Mouse (Mus musculus) forebrain, embryonic 15.5 days (tissue): ENCODE results near the gene Myom1. TPM values are rescaled to one million over a fixed set of nuclear protein-coding genes. Genes with fewer than 3 reads are reported as not detected.

Source experiments
- ATAC-seq: fragments of 200-750 bp; cut with Nextera tagmentation; replicated peaks from 2 replicates; pipeline ENCODE4 v1.8.0; 2017; ENCODE audit warnings: mild to moderate bottlenecking, moderate TSS enrichment, moderate library complexity
- H3K27ac ChIP-seq: fragments of 300-500 bp; sonication (generic); replicated peaks from 2 replicates; pipeline ENCODE4 v1.5.1; 2015; ENCODE audit warnings: mild to moderate bottlenecking, inconsistent platforms
- H3K27me3 ChIP-seq: fragments of 300-500 bp; sonication (generic); 2 replicates; pipeline ENCODE4 v1.6.1; 2015; ENCODE audit warnings: inconsistent platforms
- H3K36me3 ChIP-seq: fragments of 300-500 bp; sonication (generic); 2 replicates; pipeline ENCODE4 v1.6.1; 2015; ENCODE audit warnings: mild to moderate bottlenecking, inconsistent platforms
- H3K4me1 ChIP-seq: fragments of 300-500 bp; sonication (generic); 2 replicates; pipeline ENCODE4 v1.6.1; 2015; ENCODE audit warnings: inconsistent platforms
- H3K4me2 ChIP-seq: fragments of 300-500 bp; sonication (generic); replicated peaks from 2 replicates; pipeline ENCODE4 v1.6.1; 2015; ENCODE audit warnings: mild to moderate bottlenecking, inconsistent platforms
- H3K4me3 ChIP-seq: fragments of 300-500 bp; sonication (generic); 2 replicates; pipeline ENCODE4 v1.5.1; 2015; ENCODE audit warnings: mild to moderate bottlenecking, inconsistent platforms
- H3K9ac ChIP-seq: fragments of 300-500 bp; sonication (generic); replicated peaks from 2 replicates; pipeline ENCODE4 v1.6.1; 2015; ENCODE audit warnings: mild to moderate bottlenecking, inconsistent platforms
- H3K9me3 ChIP-seq: fragments of 300-500 bp; sonication (generic); 2 replicates; pipeline ENCODE4 v1.6.1; 2016; ENCODE audit warnings: inconsistent platforms
- WGBS: fragments of 180-500 bp; shearing (Covaris S2); methylation state at CpG from one replicate; pipeline ENCODE4 v1.1.7; 2015; ENCODE audit warnings: mixed read lengths; 5-methylcytosine and 5-hydroxymethylcytosine counted together
- polyA plus RNA-seq: library from polyadenylated mRNA; unstranded; fragments of >200 nt; fragmentation: Nextera tagmentation; extraction: Ambion mirVana; gene quantifications from 2 replicates; pipeline ENCODE4 v1.2.1, GENCODE M21; 2015

Myom1 gene
- polyA plus RNA-seq, 1 experiment from 2014 or later: 1.7 TPM

DNA sequence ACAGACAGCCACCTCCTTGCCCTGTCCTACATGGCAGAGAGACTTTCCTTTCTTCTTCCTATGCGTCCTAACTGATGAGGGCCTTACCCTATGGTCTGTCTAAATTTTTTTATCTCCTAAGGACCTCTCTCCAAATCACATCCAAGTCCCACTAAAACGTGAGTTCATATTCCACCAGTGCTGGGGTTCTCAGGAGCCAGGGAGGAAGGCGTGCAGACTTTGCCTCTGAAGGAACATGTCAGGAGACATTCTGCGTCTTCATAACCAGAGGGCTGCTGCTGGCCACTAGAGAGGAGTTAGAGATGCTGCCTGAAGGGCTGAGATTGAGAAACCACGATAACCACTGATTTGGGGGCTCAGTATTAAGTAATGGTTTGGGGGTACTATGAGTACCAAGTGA is 4.5 kb downstream of the Myom1 start:
- H3K9ac ChIP-seq: no peak overlapping the region
- no peak overlapping the region for H3K27ac ChIP-seq
- peaks cover 8% of the 10 kb centered on the region; the same call in 1 of the 2 replicates for H3K4me1 ChIP-seq
- no peaks in the 10 kb centered on the region for H3K27me3 ChIP-seq
- H3K4me2 ChIP-seq: no peak overlapping the region
- H3K36me3 ChIP-seq: no peaks in the 10 kb centered on the region
- no peak for ATAC-seq
- WGBS: 90% methylated on average over 5 of the region's 5 CpGs
- no peak overlapping the region for H3K4me3 ChIP-seq
- no peaks in the 10 kb centered on the region for H3K9me3 ChIP-seq

DNA sequence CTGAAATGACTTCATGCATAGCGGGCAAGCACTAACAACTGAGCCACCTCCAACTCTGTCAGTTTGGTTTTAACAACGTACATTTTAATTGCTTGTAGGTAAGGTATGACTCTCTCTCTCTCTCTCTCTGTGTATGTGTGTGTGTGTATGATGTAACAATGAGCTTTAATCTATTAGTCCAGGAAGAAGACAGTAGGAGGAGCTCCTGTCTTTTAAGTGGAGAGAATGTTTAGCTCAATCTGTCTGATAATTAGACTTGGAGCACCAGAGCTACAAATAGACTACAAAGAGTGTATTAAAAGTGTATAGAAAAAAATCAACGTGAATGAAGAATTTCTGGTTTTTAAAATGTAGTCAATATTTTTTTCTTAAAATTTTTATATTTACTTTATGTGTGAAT is 6.2 kb downstream of the Myom1 start:
- H3K4me3 ChIP-seq: no peak overlapping the region
- no peaks in the 10 kb centered on the region for H3K9me3 ChIP-seq
- H3K4me2 ChIP-seq: no peak overlapping the region
- 85% methylated on average over 3 of the region's 3 CpGs for whole genome bisulfite sequencing
- no peak overlapping the region for H3K9ac ChIP-seq
- H3K27ac ChIP-seq: no peak overlapping the region
- H3K27me3 ChIP-seq: no peaks in the 10 kb centered on the region
- H3K36me3 ChIP-seq: no peaks in the 10 kb centered on the region
- no peaks in the 10 kb centered on the region for H3K4me1 ChIP-seq
- no peak for ATAC-seq

- Histone ChIP-seq H3K9me3 (no peaks in the 10 kb centered on the region), H3K4me2 (no peak overlapping the region), H3K36me3 (no peaks in the 10 kb centered on the region), H3K27ac (no peak overlapping the region), H3K4me3 (no peak overlapping the region), H3K27me3 (no peaks in the 10 kb centered on the region), H3K4me1 (no peaks in the 10 kb centered on the region), H3K9ac (no peak overlapping the region)
- 88% methylated on average over 1 of the region's 1 CpGs for WGBS
- no peak for ATAC-seq
Measured at GRCm38 (mm10) chr17:71009751-71010150, 7.3 kb downstream of the Myom1 start.

GRCm38 (mm10) chr17:71010646-71011242 is 8.3 kb downstream of the Myom1 start:
- Histone ChIP-seq H3K27me3 (no peaks in the 10 kb centered on the region), H3K4me3 (no peak overlapping the region), H3K27ac (no peak overlapping the region), H3K4me2 (no peak overlapping the region), H3K4me1 (no peaks in the 10 kb centered on the region), H3K9ac (no peak overlapping the region), H3K9me3 (no peaks in the 10 kb centered on the region), H3K36me3 (no peaks in the 10 kb centered on the region)
- ATAC-seq: no peak
- WGBS: 65% methylated on average over 7 of the region's 7 CpGs

- WGBS: 85% methylated on average over 9 of the region's 9 CpGs
- no peaks in the 10 kb centered on the region for H3K9me3 ChIP-seq
- no peaks in the 10 kb centered on the region for H3K36me3 ChIP-seq
- ATAC-seq: no peak
- no peaks in the 10 kb centered on the region for H3K27me3 ChIP-seq
- no peak overlapping the region for H3K9ac ChIP-seq
- H3K4me2 ChIP-seq: no peak overlapping the region
- H3K27ac ChIP-seq: no peak overlapping the region
- H3K4me1 ChIP-seq: no peaks in the 10 kb centered on the region
- H3K4me3 ChIP-seq: no peak overlapping the region
Measured at GRCm38 (mm10) chr17:71011931-71012662, 9.7 kb downstream of the Myom1 start.

DNA sequence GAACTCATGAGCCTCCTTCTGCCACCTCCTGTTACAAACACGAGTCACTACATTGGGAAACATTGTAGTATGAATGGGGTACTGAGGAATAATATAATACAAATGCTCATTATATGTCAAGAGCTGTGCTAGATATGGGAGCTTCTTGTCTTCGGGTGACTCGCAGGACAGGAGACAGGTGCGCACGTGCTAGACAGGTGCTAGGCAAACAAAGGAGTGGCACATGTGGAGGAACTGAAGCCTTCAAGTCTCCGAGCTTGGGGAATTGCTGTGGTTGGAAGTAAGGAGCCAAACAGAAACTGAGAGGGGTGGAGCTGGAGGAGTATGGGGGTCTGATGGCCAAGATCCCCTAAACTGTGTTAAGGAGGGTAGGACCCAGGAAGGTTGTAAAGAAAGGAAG is 10.7 kb downstream of the Myom1 start:
- no peak overlapping the region for H3K4me2 ChIP-seq
- H3K36me3 ChIP-seq: no peaks in the 10 kb centered on the region
- no peak overlapping the region for H3K27ac ChIP-seq
- ATAC-seq: no peak
- H3K4me3 ChIP-seq: no peak overlapping the region
- H3K9ac ChIP-seq: no peak overlapping the region
- H3K4me1 ChIP-seq: no peaks in the 10 kb centered on the region
- no peaks in the 10 kb centered on the region for H3K27me3 ChIP-seq
- no peaks in the 10 kb centered on the region for H3K9me3 ChIP-seq
- 84% methylated on average over 6 of the region's 6 CpGs for WGBS

DNA sequence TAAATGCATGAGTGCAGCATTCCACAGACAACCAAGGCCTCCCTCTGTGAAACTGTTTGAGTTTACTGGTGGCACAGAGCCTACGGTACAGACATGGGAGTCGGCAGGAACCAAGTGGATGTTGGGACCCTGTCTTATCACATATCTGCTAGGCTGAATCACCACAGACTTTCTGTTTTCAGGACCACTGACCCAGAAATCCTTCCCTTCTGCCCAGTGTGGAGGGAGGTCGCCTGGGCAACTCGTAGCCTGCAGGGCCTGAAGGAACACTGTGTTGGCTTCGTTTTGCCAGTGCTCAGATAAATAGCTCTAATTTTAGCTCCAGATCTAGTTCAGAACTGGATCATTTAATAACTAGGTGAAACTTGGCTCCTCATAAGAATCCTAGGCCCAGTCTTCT is 12.5 kb downstream of the Myom1 start:
- no peaks in the 10 kb centered on the region for H3K36me3 ChIP-seq
- ATAC-seq: no peak
- no peak overlapping the region for H3K4me3 ChIP-seq
- no peaks in the 10 kb centered on the region for H3K9me3 ChIP-seq
- no peak overlapping the region for H3K4me2 ChIP-seq
- no peak overlapping the region for H3K9ac ChIP-seq
- 36% methylated on average over 5 of the region's 5 CpGs for WGBS
- no peaks in the 10 kb centered on the region for H3K4me1 ChIP-seq
- H3K27me3 ChIP-seq: no peaks in the 10 kb centered on the region
- no peak overlapping the region for H3K27ac ChIP-seq

GRCm38 (mm10) chr17:71017457-71017998 is 15.1 kb downstream of the Myom1 start:
- Histone ChIP-seq H3K4me1 (no peaks in the 10 kb centered on the region), H3K4me3 (no peak overlapping the region), H3K27me3 (no peaks in the 10 kb centered on the region), H3K27ac (no peak overlapping the region), H3K9ac (no peak overlapping the region), H3K4me2 (no peak overlapping the region), H3K9me3 (no peaks in the 10 kb centered on the region), H3K36me3 (no peaks in the 10 kb centered on the region)
- ATAC-seq: no peak
- WGBS: 95% methylated on average over 4 of the region's 4 CpGs

DNA sequence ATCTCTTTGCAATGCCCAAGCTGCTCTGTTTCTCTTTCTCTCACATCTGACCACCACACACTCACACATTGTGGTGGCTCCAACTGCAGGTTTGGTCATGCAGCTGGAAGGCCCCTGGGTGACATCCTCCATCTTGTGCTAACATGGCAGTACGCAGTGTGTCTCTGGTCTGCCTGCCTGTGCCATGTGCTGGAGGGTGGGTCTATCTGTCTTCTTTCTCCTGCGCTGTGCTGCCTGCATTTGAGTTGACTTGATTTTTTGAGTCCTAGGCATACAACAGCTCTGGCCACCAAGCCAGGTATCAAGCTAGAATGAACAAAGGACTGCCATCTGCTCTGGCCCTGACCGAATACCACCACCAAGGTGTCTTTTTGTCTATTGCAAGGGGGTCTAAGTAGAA is 15.7 kb downstream of the Myom1 start:
- H3K9ac ChIP-seq: no peak overlapping the region
- H3K9me3 ChIP-seq: no peaks in the 10 kb centered on the region
- no peak overlapping the region for H3K4me3 ChIP-seq
- 97% methylated on average over 3 of the region's 3 CpGs for WGBS
- H3K36me3 ChIP-seq: no peaks in the 10 kb centered on the region
- no peak overlapping the region for H3K27ac ChIP-seq
- H3K27me3 ChIP-seq: no peaks in the 10 kb centered on the region
- ATAC-seq: no peak
- H3K4me2 ChIP-seq: no peak overlapping the region
- H3K4me1 ChIP-seq: no peaks in the 10 kb centered on the region

GRCm38 (mm10) chr17:71018616-71019308 is 16.3 kb downstream of the Myom1 start:
- Histone ChIP-seq H3K27me3 (no peaks in the 10 kb centered on the region), H3K36me3 (no peaks in the 10 kb centered on the region), H3K4me1 (no peaks in the 10 kb centered on the region), H3K27ac (no peak overlapping the region), H3K4me2 (no peak overlapping the region), H3K4me3 (no peak overlapping the region), H3K9ac (no peak overlapping the region), H3K9me3 (no peaks in the 10 kb centered on the region)
- WGBS: 90% methylated on average over 15 of the region's 15 CpGs
- no peak for ATAC-seq

- no peak overlapping the region for H3K4me3 ChIP-seq
- 41% methylated on average over 6 of the region's 6 CpGs for WGBS
- H3K9me3 ChIP-seq: no peaks in the 10 kb centered on the region
- H3K36me3 ChIP-seq: no peaks in the 10 kb centered on the region
- H3K27me3 ChIP-seq: no peaks in the 10 kb centered on the region
- H3K9ac ChIP-seq: no peak overlapping the region
- H3K27ac ChIP-seq: no peak overlapping the region
- no peak for ATAC-seq
- H3K4me1 ChIP-seq: no peaks in the 10 kb centered on the region
- no peak overlapping the region for H3K4me2 ChIP-seq
Measured at GRCm38 (mm10) chr17:71019309-71019655, 16.8 kb downstream of the Myom1 start.

GRCm38 (mm10) chr17:71019860-71020259 is 17.4 kb downstream of the Myom1 start:
- Histone ChIP-seq H3K4me2 (no peak overlapping the region), H3K9me3 (no peaks in the 10 kb centered on the region), H3K4me1 (no peaks in the 10 kb centered on the region), H3K27ac (no peak overlapping the region), H3K4me3 (no peak overlapping the region), H3K36me3 (no peaks in the 10 kb centered on the region), H3K9ac (no peak overlapping the region), H3K27me3 (no peaks in the 10 kb centered on the region)
- WGBS: 67% methylated on average over 9 of the region's 9 CpGs
- ATAC-seq: no peak
